Mouse (Mus musculus) layer of hippocampus, adult 18-20 months (tissue): Measurements from ENCODE around the gene Abcb6. TPM values are rescaled to one million over a fixed set of nuclear protein-coding genes. Genes with fewer than 3 reads are reported as not detected.
A peak's percentile ranks its signal among the peaks of the same experiment; 100 is the strongest.

Experiments used
- DNase-seq, 2 experiments: peaks; one replicate each; pipeline ENCODE4 v3.0.0; 2022; ENCODE audit warnings: low spot score in 2 of 2
- total RNA-seq, 2 experiments: library from RNA; stranded (reverse); gene quantifications; 2 replicates each; pipeline ENCODE4 v1.2.3; 2021

The Abcb6 gene
- total RNA-seq, 2 experiments from 2014 or later, result 26.8 to 30.3 TPM

- DNase-seq, result no peak
Measured at GRCm38 (mm10) chr1:75208967-75209678, 28.9 kb upstream of the Abcb6 start.

- DNase-seq, result no peak
Measured at GRCm38 (mm10) chr1:75201236-75201635, 21.0 kb upstream of the Abcb6 start.

GRCm38 (mm10) chr1:75192452-75192851, 12.3 kb upstream of the Abcb6 start:
- DNase-seq, result no peak

DNA sequence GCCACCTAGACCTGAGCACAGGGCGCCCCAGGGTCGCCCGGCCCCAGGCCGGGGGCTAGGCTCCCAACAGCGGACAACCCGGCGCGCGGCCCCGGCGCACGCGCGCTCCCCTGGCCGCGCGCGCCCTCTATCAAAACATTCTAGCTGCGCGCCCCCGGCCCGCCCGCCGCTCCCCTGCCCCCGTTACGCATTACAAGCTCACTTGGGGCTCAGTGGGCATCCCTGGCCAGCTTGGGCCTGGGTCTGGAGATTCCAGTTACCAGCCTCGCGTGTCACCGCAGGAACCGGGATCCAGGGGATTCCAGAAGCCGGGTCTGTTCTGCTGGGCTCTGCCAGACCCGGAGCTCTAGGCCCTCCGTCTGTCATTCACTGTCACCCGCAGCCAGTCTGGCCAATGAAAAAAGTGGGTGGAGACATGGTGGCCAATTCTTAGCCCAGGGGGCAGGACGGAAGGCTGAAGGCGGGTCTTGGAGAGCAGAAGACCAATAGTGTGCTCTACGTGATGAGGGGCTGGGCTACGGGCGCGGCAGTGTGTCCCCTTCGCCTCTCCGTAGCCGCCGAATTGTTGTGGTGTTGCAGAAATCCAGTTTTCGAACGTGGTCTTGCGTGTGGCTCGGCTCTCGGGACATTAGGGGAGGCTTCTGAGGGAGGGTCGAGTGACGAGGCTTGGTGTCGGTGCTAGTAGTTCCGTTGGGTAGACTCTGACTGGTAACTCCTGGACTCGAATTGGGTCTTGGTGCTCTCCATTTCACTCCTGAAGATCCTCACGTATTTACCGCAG, 11.6 kb upstream of the Abcb6 start, which contains the start of the genes Ankzf1 and Atg9a:
Gene Ankzf1, plus strand, starts transcription at position 530 of the 781 bp plus-strand sequence.
Gene Atg9a, minus strand, starts transcription at position 575 of the 781 bp plus-strand sequence.
- peak; percentile 97 to 98 for DNase-seq

- no peak for DNase-seq
Measured at GRCm38 (mm10) chr1:75191258-75191621, 11.0 kb upstream of the Abcb6 start.

GRCm38 (mm10) chr1:75190577-75190976, 10.4 kb upstream of the Abcb6 start:
- no peak for DNase-seq

DNA sequence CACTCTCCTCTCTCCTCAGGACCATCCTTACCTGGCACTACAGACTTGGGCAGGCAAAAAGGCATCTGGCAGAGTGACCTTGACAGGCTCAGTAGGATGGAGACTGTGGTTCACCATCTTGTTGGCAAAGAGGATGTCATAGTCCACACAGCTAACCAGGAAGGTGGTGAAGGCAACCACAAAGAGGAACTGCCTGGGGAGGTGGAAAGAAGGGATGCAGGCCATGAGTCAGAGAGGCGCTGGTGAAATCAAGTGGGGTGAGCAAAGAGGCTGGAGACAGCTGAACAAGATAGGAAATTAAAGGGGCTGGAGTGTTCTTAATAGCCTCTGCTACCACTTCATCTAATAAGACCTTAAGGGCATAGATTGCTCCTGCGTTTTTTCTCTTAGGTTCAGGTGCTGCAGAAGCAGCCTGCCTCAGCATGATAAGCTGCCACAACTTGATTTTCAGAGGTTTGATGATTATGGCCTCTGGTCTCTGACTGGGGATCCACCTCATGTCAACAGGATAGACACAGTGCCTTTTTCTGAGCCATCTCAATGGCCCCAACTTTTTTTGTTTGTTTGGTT, 7.8 kb upstream of the Abcb6 start:
- no peak for DNase-seq

DNA sequence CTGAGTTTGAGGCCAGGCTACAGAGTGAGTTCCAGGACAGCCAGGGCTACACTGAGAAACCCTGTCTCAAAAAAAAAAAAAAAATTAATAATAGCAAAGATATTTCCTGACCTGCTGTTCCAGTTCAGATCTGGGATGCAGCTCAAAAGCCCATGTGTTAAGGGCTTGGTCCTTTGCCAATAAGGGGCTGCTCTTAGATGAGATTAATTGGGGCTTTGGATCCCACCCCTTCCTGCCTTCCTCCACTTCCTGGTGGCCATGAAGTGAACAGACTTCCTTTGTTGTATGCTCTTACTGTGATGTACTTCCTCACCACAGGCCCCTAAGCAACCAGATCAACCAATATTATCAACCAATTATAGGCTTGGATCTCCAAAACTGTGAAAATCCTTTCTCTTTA, 6.9 kb upstream of the Abcb6 start:
- no peak for DNase-seq

DNA sequence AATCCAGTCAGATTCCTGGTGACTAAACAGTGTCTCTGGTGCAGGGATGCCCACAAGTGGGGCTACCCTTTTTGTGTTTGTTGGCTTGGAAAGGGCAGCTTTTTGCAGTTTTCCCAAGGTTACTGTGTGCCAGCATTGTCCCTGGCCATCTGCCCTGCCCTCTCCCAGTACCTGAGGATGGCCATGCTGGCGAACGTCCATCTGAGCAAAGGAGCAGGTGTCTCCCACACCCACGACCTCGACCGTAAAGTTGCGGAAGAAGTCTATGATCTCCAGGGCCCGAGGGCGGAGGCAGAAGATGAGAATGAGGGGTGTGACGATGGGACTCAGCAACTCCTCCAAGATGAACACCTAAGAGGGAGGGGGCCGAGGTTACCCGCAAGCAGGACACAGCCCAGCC, 5.3 kb upstream of the Abcb6 start:
- no peak for DNase-seq

DNA sequence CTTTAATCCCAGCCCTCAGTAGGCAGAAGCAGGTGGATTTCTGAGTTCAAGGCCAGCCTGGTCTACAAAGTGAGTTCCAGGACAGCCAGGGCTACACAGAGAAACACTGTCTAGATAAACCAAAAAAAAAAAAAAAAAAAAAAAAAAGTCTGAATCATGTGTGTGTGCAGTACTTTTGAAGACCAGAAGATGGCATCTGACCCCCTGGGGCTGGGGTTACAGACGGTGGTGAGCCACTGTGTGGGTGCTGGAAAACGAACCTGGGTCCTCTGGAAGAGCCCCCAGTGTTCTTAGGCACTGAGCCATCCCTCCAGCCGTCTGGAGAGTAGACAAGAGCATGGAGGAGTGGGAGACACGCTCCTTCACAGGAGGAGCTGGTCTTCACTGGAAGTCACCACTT, 2.0 kb upstream of the Abcb6 start:
- no peak for DNase-seq

DNA sequence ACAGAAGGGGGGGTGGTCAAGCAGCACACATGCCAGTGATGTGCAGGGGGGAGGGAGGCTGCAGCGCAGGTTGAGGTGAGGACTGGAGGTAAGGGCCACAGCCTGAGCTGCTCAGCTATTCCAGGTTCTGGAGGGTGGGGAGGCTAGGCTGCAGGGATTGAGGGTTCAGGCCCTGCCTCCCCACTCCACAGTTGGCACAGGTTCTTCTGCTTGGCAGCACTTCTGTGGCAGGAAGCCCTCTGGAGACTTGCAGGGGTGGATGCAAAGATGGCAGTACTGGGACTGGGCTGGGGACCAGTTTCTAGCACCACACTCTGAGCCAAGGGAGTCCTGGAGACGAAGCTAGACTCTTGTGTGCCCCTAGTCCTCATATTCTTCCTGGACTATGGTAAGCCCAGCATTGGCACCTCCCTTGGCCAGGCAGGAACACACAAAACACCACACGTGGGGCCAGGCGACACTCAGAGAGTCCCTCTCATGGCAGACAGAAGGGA, 1.2 kb upstream of the Abcb6 start:
- DNase-seq, result no peak

- DNase-seq, result no peak
Measured at GRCm38 (mm10) chr1:75180741-75181140, 549 bp upstream of the Abcb6 start.

DNA sequence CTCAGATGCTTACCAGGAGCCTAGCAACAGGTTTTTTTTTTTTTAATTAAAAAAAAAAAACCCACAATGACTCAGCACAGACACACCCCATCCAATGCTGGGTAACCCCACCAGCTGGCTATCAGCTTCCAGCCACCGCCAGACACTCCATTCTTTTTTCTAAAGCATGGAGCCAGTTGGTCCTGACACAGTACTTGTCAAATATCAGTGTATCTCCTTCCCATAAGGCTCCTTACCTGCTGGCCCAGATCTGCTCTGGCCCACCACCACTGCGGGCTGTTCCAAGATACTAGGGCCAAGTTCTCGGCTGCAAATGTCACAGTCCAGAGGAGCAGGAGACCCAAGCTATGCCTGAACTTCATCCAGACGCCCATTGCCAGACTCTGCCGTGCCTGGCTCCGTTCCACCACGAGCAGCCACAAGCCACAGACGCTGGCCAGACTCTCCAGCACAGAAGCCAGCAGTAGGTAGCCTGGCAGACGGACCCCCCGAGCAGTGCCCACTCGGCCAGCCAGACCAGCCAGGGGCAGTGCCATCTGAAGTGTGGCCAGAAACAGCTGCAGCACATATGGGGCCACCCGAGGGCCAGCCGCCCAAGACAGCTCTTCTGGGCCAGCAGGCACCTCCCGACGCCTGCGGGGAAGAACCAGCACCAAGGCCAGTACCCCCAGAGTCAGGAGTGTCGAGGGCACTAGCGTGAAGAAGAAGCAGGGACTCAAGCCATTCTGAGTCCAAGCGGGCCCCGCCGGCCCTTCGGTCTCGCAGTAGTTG, 673 bp downstream of the Abcb6 start:
- DNase-seq, result peak in 1 of 2 experiments; percentile 39

DNA sequence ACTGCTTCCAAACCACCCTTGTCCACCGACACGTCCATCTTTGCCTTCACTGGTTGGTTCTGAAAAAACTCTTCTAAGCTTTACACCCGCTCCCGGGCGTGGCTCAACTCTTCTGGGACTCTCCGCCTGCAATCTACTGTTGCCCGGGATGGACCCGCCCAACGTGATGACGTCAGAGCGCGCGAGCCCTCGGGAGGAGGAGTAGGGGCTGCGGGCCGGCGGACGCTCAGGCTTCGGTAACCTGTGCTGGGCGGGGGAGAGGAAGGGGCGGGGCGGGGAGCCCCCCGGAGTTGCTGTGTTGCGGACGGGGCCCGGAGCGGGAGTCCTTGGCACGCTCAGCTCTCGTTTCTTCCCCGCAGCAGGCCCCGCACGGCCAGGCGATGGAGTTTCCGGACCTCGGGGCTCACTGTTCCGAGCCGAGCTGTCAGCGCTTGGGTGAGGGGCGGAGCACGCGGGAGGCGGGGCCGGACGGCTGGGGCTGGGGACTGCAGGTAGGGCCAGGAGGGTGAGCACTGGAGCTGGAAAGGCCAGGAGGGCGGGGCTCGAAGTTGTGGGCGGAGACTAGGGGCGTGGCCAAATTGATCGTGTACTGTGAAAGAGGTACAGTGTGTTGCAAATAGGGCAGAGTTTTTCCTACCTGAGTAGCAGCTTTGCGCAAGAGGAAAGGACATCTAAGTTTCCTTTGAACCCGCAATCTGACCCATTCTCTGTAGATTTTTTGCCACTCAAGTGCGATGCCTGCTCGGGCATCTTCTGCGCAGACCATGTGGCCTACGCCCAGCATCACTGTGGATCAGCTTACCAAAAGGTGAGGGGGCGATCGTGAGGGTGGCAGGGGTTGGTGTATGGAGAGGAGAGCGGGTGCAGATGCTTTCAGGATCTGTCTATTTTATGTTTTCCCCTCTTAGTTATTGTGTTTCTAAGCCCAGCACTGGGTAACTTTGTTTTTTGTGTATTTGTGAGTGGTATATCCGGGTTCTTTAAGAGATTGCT, 11.4 kb downstream of the Abcb6 start, which contains the start of gene Zfand2b:
Gene Zfand2b, plus strand, starts transcription at position 175 of the 993 bp plus-strand sequence.
- DNase-seq, result peak; percentile 91 to 95

DNA sequence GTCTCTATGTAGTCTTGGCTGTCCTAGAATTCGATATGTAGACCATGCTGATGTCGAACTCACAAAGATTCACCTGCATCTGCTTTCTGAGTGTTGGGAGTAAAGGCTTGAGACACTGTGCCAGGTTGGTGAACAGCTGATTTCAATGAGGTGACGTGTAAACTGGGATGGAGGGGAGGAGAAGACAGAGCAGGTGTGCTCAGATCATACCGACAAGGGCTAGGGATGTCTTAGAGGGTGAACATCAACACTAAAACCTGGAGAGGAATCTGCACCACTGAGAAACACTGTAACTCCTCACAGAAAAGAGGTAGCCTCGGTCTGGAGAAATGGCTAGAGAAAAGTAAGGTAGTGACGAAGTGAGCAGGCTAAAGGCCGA, 12.1 kb downstream of the Abcb6 start:
- DNase-seq, result no peak

DNA sequence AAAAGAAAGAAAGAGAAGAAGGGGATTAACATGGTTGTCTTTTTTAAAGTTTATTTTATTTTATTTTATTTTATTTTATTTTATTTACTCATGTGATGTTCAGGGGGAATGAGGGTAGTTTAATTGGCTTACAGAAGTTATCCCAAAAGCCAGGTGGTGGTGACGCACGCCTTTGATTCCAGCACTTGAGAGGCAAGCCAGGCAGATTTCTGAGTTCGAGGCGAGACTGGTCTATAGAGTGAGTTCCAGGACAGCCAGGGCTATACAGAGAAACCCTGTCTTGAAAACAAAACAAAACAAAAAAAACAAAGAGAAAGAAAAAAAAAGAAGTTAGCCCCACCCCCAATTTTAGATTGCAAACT, 20.0 kb downstream of the Abcb6 start:
- DNase-seq, result no peak

DNA sequence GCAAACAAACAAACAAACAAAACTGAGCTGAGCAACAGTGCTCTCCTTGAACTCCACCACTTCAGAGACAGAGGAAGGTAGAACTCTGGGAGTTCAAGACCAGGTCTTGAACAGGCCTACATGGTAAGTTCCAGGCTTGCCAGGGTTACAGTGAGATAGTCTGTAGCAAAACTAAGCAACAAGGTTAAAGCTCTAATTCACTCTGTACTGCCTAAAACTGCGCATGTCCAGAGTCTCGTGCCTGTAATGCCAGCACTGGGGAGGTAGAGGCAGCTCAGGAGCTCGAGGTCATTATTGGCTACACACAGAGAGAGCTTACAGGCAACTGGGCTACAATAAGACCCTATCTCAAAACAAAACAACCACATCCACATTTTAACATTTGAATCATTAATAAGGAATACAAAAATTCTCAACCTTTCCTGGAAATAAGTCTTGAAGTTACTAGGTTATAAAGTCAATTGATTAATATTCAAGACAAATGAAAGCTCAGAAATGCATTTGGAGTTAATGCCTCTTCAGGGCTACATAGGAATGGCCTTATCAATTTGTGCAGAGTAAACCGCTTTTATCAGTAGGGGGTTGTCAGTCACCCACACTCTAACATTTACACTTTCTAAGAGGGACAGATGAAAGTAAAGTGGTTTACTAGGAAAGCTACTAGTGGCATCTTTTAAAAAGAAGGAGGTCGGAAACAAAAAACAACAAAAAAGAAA, 20.5 kb downstream of the Abcb6 start:
- no peak for DNase-seq

DNA sequence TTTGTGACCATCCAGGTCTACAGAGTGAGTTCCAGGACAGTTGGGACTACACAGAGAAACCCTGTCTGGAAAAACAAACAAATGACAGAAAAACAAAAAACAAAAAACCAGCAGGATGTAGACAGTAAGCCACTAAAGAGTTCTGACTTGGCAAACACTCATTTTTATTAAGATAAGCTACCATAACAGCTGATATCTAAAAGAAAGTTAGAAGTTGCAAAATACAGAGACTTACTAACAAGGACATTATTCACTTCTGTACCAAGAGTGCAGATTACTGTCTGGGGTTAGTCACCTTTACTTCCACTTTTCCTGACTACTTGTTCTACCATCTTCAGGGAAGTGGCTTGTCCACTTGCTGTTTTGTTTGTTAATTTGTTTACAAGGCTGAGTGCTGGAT, 21.2 kb downstream of the Abcb6 start:
- no peak for DNase-seq

- no peak for DNase-seq
Measured at GRCm38 (mm10) chr1:75155837-75156236, 24.4 kb downstream of the Abcb6 start.
